Mouse (Mus musculus): ENCODE measurements around the gene Sema4g. TPM values are rescaled to one million over a fixed set of nuclear protein-coding genes. Genes with fewer than 3 reads are reported as not detected.

Sema4g gene
- 0.39 to 1.1 TPM (median 0.61 TPM) in 4 replicates for total RNA-seq (2023)

GRCm38 (mm10) chr19:44988831-44989566 is at the start of gene Sema4g:
Gene Sema4g (plus strand): TSS chr19:44989101.

GRCm38 (mm10) chr19:45005444-45005843 is 16.5 kb downstream of the Sema4g start, which contains the start of gene Twnk:
Gene Twnk (plus strand): TSS chr19:45005663.

GRCm38 (mm10) chr19:45005957-45006712 is 17.2 kb downstream of the Sema4g start, which contains the start of gene Mrpl43:
Gene Mrpl43 (minus strand): TSS chr19:45006442.

GRCm38 (mm10) chr19:45014335-45014971 is 25.6 kb downstream of the Sema4g start, which contains the start of gene Lzts2:
Gene Lzts2 (plus strand): TSS chr19:45014414.

GRCm38 (mm10) chr19:45045651-45046050 is 56.8 kb downstream of the Sema4g start, which contains the start of gene Pdzd7:
Gene Pdzd7 (minus strand): TSS chr19:45045717.

GRCm38 (mm10) chr19:45047417-45047934 is 58.6 kb downstream of the Sema4g start, which contains the start of gene Sfxn3:
Gene Sfxn3 (plus strand): TSS chr19:45047503.

Other genes with a start within 250 kb of the Sema4g start
- not detected in 4 replicates for gene Pax2, start 233.1 kb upstream of the Sema4g start, total RNA-seq (2023)
- gene Slf2, start 58.0 kb upstream of the Sema4g start, total RNA-seq (2023), result 80.9 to 87.3 TPM (median 82.6 TPM) in 4 replicates
- 10.7 to 13.0 TPM (median 12.4 TPM) in 4 replicates for gene Twnk, start 16.6 kb downstream of the Sema4g start, total RNA-seq (2023)
- 27.4 to 31.5 TPM (median 29.9 TPM) in 4 replicates for gene Mrpl43, start 17.3 kb downstream of the Sema4g start, total RNA-seq (2023)
- 0.83 to 2.2 TPM (median 1.1 TPM) in 4 replicates for gene Lzts2, start 25.3 kb downstream of the Sema4g start, total RNA-seq (2023)
- gene Pdzd7, start 56.6 kb downstream of the Sema4g start, total RNA-seq (2023), result not detected in 4 replicates
- gene Sfxn3, start 58.4 kb downstream of the Sema4g start, total RNA-seq (2023), result 20.5 to 39.2 TPM (median 22.7 TPM) in 4 replicates
- 0.57 TPM in 1 of 4 replicates, not detected in the others for gene Kazald1, start 86.1 kb downstream of the Sema4g start, total RNA-seq (2023)
- gene Tlx1, start 161.6 kb downstream of the Sema4g start, total RNA-seq (2023), result 1.0 TPM in 1 of 4 replicates, not detected in the others
- not detected in 4 replicates for gene Lbx1, start 246.7 kb downstream of the Sema4g start, total RNA-seq (2023)